Mouse (Mus musculus) liver, embryonic 14.5 days (tissue): ENCODE measurements around the gene Msl2.

ENCODE experiments used
- CTCF ChIP-seq: IDR thresholded peaks from 2 replicates; pipeline ENCODE4 v1.5.1; 2016; ENCODE audit warnings: antibody characterized with exemption, low read depth, control low read depth
- EP300 ChIP-seq: IDR thresholded peaks from 2 replicates; pipeline ENCODE4 v1.6.1; 2016; ENCODE audit warnings: antibody characterized with exemption, low read depth

DNA sequence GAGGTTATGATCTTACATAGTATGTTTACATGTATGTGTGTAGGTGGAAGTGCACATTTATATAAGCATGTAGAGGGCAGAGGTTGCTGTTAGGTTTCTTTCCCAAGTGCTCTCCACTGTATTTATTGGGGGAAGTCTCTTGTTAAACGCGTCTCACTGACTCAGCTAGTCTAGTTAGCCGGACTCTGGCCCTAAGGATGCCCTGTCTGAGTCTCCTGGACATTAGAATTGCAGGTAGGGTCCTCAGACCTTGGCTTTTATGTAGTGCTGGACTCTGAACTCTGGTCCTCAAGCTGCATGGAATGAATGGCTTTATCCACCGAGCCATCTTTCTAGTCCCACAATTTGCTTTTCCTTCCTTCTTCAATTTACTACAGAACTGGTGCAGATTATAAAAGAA, 69.7 kb downstream of the Msl2 start:
- TF ChIP-seq EP300 (no peak), CTCF (no peak)
